Mouse (Mus musculus): ENCODE measurements around the gene Clic6.

The Clic6 gene

GRCm38 (mm10) chr16:92485436-92485835, at the start of gene Clic6:
Gene Clic6 (plus strand): TSS chr16:92485736.
- DNase-seq, result no peak

- no peak for DNase-seq
These were observed 45.8 kb upstream of the Clic6 start for GRCm38 (mm10) chr16:92439775-92440174.

- DNase-seq, result no peak
These were observed 45.3 kb upstream of the Clic6 start for GRCm38 (mm10) chr16:92440229-92440628.

GRCm38 (mm10) chr16:92441203-92441602, 44.3 kb upstream of the Clic6 start:
- DNase-seq, result no peak

GRCm38 (mm10) chr16:92442150-92442549, 43.4 kb upstream of the Clic6 start:
- DNase-seq, result no peak

- no peak for DNase-seq
These were observed 42.6 kb upstream of the Clic6 start for GRCm38 (mm10) chr16:92442946-92443345.

- DNase-seq, result no peak
These were observed 41.9 kb upstream of the Clic6 start for GRCm38 (mm10) chr16:92443644-92444113.

GRCm38 (mm10) chr16:92445377-92445776, 40.2 kb upstream of the Clic6 start:
- DNase-seq, result peak; percentile 45

GRCm38 (mm10) chr16:92449080-92449479, 36.5 kb upstream of the Clic6 start:
- DNase-seq, result no peak

- no peak for DNase-seq
These were observed 35.2 kb upstream of the Clic6 start for GRCm38 (mm10) chr16:92450331-92450730.

GRCm38 (mm10) chr16:92451516-92452072, 33.9 kb upstream of the Clic6 start:
- no peak for DNase-seq

GRCm38 (mm10) chr16:92452609-92453008, 32.9 kb upstream of the Clic6 start:
- peak; percentile 44 for DNase-seq

GRCm38 (mm10) chr16:92454002-92454401, 31.5 kb upstream of the Clic6 start:
- no peak for DNase-seq

GRCm38 (mm10) chr16:92454495-92454894, 31.0 kb upstream of the Clic6 start:
- DNase-seq, result no peak

- DNase-seq, result no peak
These were observed 30.0 kb upstream of the Clic6 start for GRCm38 (mm10) chr16:92455488-92455887.

GRCm38 (mm10) chr16:92455969-92456368, 29.6 kb upstream of the Clic6 start:
- DNase-seq, result no peak

- DNase-seq, result peak; percentile 66
These were observed 27.9 kb upstream of the Clic6 start for GRCm38 (mm10) chr16:92457594-92457993.

GRCm38 (mm10) chr16:92461412-92461811, 24.1 kb upstream of the Clic6 start:
- no peak for DNase-seq

- no peak for DNase-seq
These were observed 21.1 kb upstream of the Clic6 start for GRCm38 (mm10) chr16:92464390-92464972.

GRCm38 (mm10) chr16:92465226-92465625, 20.3 kb upstream of the Clic6 start:
- DNase-seq, result no peak

GRCm38 (mm10) chr16:92465642-92466526, 19.7 kb upstream of the Clic6 start:
- DNase-seq, result peak; percentile 93

- DNase-seq, result peak; percentile 42
These were observed 18.5 kb upstream of the Clic6 start for GRCm38 (mm10) chr16:92467041-92467440.

GRCm38 (mm10) chr16:92468459-92468858, 17.1 kb upstream of the Clic6 start:
- DNase-seq, result no peak

GRCm38 (mm10) chr16:92470706-92471105, 14.8 kb upstream of the Clic6 start, which contains the start of gene Rcan1:
Gene Rcan1 (minus strand): TSS chr16:92470867.
- no peak for DNase-seq

All from thymus, postnatal 4 days (tissue).